Mouse (Mus musculus) adrenal gland, adult 8-10 months (tissue): ENCODE results near the gene A830031A19Rik. TPM values are rescaled to one million over a fixed set of nuclear protein-coding genes. Genes with fewer than 3 reads are reported as not detected.

Experiments used
- DNase-seq: peaks from one replicate; pipeline ENCODE4 v3.0.0; 2022
- total RNA-seq, 4 experiments: library from RNA; stranded (reverse); gene quantifications; 2 replicates each; pipeline ENCODE4 v1.2.4; 2022

The A830031A19Rik gene
- total RNA-seq, 4 experiments from 2014 or later, result not detected

GRCm38 (mm10) chr11:24095656-24096353 is 21.0 kb upstream of the A830031A19Rik start:
- no peak for DNase-seq

- no peak for DNase-seq
Observed at GRCm38 (mm10) chr11:24095236-24095635, 20.4 kb upstream of the A830031A19Rik start.

GRCm38 (mm10) chr11:24094086-24094487 is 19.2 kb upstream of the A830031A19Rik start:
- no peak for DNase-seq

- no peak for DNase-seq
Observed at GRCm38 (mm10) chr11:24092618-24093017, 17.8 kb upstream of the A830031A19Rik start.

- no peak for DNase-seq
Observed at GRCm38 (mm10) chr11:24091393-24092080, 16.7 kb upstream of the A830031A19Rik start.

- DNase-seq, result no peak
Observed at GRCm38 (mm10) chr11:24090443-24090842, 15.6 kb upstream of the A830031A19Rik start.

GRCm38 (mm10) chr11:24087069-24087468 is 12.2 kb upstream of the A830031A19Rik start:
- no peak for DNase-seq

GRCm38 (mm10) chr11:24085986-24086385 is 11.1 kb upstream of the A830031A19Rik start:
- DNase-seq, result peak; percentile 23

- no peak for DNase-seq
Observed at GRCm38 (mm10) chr11:24084590-24084989, 9.7 kb upstream of the A830031A19Rik start.

- no peak for DNase-seq
Observed at GRCm38 (mm10) chr11:24084077-24084476, 9.2 kb upstream of the A830031A19Rik start.

GRCm38 (mm10) chr11:24083423-24083822 is 8.6 kb upstream of the A830031A19Rik start:
- no peak for DNase-seq

GRCm38 (mm10) chr11:24083076-24083405 is 8.2 kb upstream of the A830031A19Rik start:
- DNase-seq, result no peak

- DNase-seq, result no peak
Observed at GRCm38 (mm10) chr11:24082385-24083075, 7.7 kb upstream of the A830031A19Rik start.

- peak; percentile 25 for DNase-seq
Observed at GRCm38 (mm10) chr11:24081687-24082384, 7.0 kb upstream of the A830031A19Rik start.

- peak; percentile 38 for DNase-seq
Observed at GRCm38 (mm10) chr11:24081016-24081686, 6.3 kb upstream of the A830031A19Rik start.

GRCm38 (mm10) chr11:24080541-24080940 is 5.7 kb upstream of the A830031A19Rik start:
- peak; percentile 17 for DNase-seq

GRCm38 (mm10) chr11:24079392-24080391 is 4.8 kb upstream of the A830031A19Rik start:
- no peak for DNase-seq

GRCm38 (mm10) chr11:24078706-24079316 is 4.0 kb upstream of the A830031A19Rik start:
- peak; percentile 27 for DNase-seq

- DNase-seq, result peak; percentile 59
Observed at GRCm38 (mm10) chr11:24077795-24078705, 3.2 kb upstream of the A830031A19Rik start, which contains the start of gene Bcl11a. Gene Bcl11a, plus strand, starts transcription at chr11:24078056.
